Mouse (Mus musculus) forebrain, embryonic 14.5 days (tissue): ENCODE measurements around the gene Olfr738. TPM values are rescaled to one million over a fixed set of nuclear protein-coding genes. Genes with fewer than 3 reads are reported as not detected.

ENCODE experiments used
- ATAC-seq: fragments of 200-750 bp; cut with Nextera tagmentation; 2 replicates; pipeline ENCODE4 v1.8.0; 2017; ENCODE audit warnings: mild to moderate bottlenecking, moderate library complexity
- DNase-seq: peaks from one replicate; pipeline ENCODE4 v3.0.0-alpha.2; 2015; ENCODE audit warnings: low spot score
- H3K27ac ChIP-seq: fragments of 300-500 bp; sonication (generic); 2 replicates; pipeline ENCODE4 v1.5.1; 2014; ENCODE audit warnings: low read depth, mild to moderate bottlenecking, control low read depth, low read length, moderate library complexity
- H3K27me3 ChIP-seq: fragments of 300-500 bp; sonication (generic); replicated peaks from 2 replicates; pipeline ENCODE4 v1.6.1; 2014; ENCODE audit warnings: low read length, control low read depth, mixed read lengths; ENCODE audit not compliant: control insufficient read depth, insufficient read depth
- H3K36me3 ChIP-seq: fragments of 300-500 bp; sonication (generic); 2 replicates; pipeline ENCODE4 v1.6.1; 2014; ENCODE audit warnings: low read length, control low read depth; ENCODE audit not compliant: control insufficient read depth, insufficient read depth
- H3K4me1 ChIP-seq: fragments of 300-500 bp; sonication (generic); 2 replicates; pipeline ENCODE4 v1.6.1; 2014; ENCODE audit warnings: antibody characterized with exemption, low read length, control low read depth; ENCODE audit not compliant: control insufficient read depth, insufficient read depth
- H3K4me2 ChIP-seq: fragments of 300-500 bp; sonication (generic); 2 replicates; pipeline ENCODE4 v1.6.1; 2014; ENCODE audit warnings: mild to moderate bottlenecking, control low read depth, low read length
- H3K4me3 ChIP-seq: fragments of 300-500 bp; sonication (generic); 2 replicates; pipeline ENCODE4 v1.5.1; 2014; ENCODE audit warnings: low read depth, low read length, control low read depth
- H3K9ac ChIP-seq: fragments of 300-500 bp; sonication (generic); 2 replicates; pipeline ENCODE4 v1.6.1; 2014; ENCODE audit warnings: mild to moderate bottlenecking, low read length, control low read depth, moderate library complexity
- H3K9me3 ChIP-seq: fragments of 300-500 bp; sonication (generic); replicated peaks from 2 replicates; pipeline ENCODE4 v1.6.1; 2016; ENCODE audit warnings: low read length, control low read depth, mixed read lengths; ENCODE audit not compliant: control insufficient read depth
- WGBS: fragments of 180-500 bp; shearing (Covaris S2); extraction: QIAGEN DNeasy Blood & Tissue Kit; methylation state at CpG from one replicate; pipeline ENCODE4 v1.1.7; 2014; 5-methylcytosine and 5-hydroxymethylcytosine counted together
- polyA plus RNA-seq: library from polyadenylated mRNA; unstranded; fragments of >200 nt; fragmentation: Nextera tagmentation; extraction: Ambion mirVana; gene quantifications from 2 replicates; pipeline ENCODE4 v1.2.1, GENCODE M21; 2014

The Olfr738 gene
- polyA plus RNA-seq: not detected in 2 replicates

DNA sequence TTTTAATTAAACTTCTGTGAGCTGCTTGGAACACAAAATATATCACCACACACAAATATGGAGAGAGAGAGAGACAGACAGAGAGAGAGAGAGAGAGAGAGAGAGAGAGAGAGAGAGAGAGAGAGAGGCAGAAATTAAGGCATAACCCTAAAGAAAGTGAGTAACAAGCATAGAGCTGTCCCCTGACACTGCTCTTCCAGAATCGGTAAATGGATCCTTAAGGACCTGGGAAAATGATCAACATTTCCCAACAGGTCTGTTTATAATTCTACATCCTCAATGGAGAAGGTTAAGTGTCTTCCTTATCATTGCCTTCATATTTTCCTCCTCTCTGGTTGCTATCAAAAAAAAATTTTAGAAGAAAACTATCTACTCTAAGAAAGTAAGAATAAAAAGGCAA lies at the start of gene Olfr738:
Gene Olfr738, plus strand, starts transcription at position 301 of the 400 bp plus-strand sequence.
- Histone ChIP-seq H3K9me3 (no peaks in the 10 kb centered on the region), H3K9ac (no peak within 1 kb of the TSS), H3K27ac (no peak within 1 kb of the TSS), H3K4me1 (no peaks in the 10 kb centered on the region), H3K27me3 (no peaks in the 10 kb centered on the region), H3K36me3 (no peaks in the 10 kb centered on the region), H3K4me2 (no peak within 1 kb of the TSS), H3K4me3 (no peak within 1 kb of the TSS)
- DNase-seq: no peak
- no peak for ATAC-seq
- WGBS: 94% methylated on average over 1 of the region's 1 CpGs

DNA sequence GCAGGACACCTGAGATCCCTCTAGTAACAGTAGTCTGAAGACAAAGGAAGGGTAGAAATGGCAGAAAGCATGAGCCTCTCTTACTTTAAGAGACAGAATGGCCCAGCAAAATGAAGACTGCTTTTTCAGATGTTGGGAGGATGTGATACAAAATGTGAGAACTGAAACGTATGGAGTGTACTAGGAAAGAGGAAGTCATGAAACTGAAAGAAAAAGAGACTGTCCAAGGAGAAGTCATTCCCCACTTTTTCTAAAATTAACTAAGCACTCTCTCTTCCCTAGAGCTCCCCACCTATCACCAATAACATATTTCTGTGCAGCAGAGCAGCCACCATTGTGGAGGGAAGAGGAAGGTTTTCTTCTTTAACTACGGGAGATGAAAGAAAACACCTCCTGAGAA lies 49.8 kb upstream of the Olfr738 start, which contains the start of gene Tlr11:
Gene Tlr11, plus strand, starts transcription at position 322 of the 400 bp plus-strand sequence.
- Histone ChIP-seq H3K9me3 (no peaks in the 10 kb centered on the region), H3K36me3 (no peaks in the 10 kb centered on the region), H3K4me1 (no peaks in the 10 kb centered on the region), H3K4me2 (no peak within 1 kb of the TSS), H3K27ac (no peak within 1 kb of the TSS), H3K9ac (no peak within 1 kb of the TSS), H3K4me3 (no peak within 1 kb of the TSS), H3K27me3 (no peaks in the 10 kb centered on the region)
- DNase-seq (no peak), ATAC-seq (no peak)
- WGBS: 82% methylated on average over 2 of the region's 2 CpGs

DNA sequence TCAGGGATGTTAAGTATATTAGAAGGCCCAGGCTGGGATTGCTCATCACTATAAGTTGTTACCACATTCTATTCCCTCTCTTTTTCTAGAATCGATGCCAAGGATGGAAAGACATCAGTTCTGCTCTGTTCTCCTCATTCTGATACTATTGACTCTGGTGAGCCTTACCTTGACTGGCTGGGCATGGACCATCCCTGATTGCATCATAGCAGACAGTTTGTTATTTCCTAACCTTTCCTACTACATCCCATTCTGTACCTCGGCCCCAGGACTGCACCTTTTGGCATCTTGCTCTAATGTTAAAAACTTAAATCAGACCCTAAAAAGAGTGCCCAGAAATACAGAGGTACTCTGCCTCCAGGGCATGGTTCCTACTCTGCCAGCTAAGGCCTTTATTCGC lies 46.9 kb upstream of the Olfr738 start:
- Histone ChIP-seq H3K4me2 (no peak overlapping the region), H3K9ac (no peak overlapping the region), H3K4me1 (no peaks in the 10 kb centered on the region), H3K4me3 (no peak overlapping the region), H3K9me3 (no peaks in the 10 kb centered on the region), H3K27ac (no peak overlapping the region), H3K36me3 (no peaks in the 10 kb centered on the region), H3K27me3 (no peaks in the 10 kb centered on the region)
- no peak for ATAC-seq
- WGBS: 92% methylated on average over 3 of the region's 3 CpGs
- DNase-seq: no peak

DNA sequence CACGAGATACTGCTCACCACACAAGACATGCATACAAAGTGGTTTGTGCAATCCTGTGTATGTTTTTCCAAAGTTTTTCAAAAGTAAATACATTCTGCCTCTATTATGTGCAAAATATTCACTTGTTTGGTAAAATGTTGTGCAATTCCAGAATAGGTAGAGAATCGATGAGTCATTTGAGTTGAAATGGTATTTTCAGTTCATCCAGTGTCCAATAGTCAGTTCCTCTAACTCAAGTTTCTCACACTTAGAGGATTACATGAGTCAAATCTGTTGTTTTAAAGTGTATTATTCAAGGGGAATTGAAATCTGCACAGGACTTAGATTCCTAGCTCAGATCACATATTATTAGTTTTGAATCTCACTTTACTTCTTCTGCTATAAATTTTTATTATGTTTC lies 43.8 kb upstream of the Olfr738 start:
- H3K4me1 ChIP-seq: no peaks in the 10 kb centered on the region
- no peaks in the 10 kb centered on the region for H3K36me3 ChIP-seq
- DNase-seq (no peak), ATAC-seq (no peak)
- 84% methylated on average over 2 of the region's 2 CpGs for WGBS
- H3K4me3 ChIP-seq: no peak overlapping the region
- H3K9ac ChIP-seq: no peak overlapping the region
- H3K27ac ChIP-seq: no peak overlapping the region
- H3K9me3 ChIP-seq: no peaks in the 10 kb centered on the region
- H3K4me2 ChIP-seq: no peak overlapping the region
- H3K27me3 ChIP-seq: no peaks in the 10 kb centered on the region

DNA sequence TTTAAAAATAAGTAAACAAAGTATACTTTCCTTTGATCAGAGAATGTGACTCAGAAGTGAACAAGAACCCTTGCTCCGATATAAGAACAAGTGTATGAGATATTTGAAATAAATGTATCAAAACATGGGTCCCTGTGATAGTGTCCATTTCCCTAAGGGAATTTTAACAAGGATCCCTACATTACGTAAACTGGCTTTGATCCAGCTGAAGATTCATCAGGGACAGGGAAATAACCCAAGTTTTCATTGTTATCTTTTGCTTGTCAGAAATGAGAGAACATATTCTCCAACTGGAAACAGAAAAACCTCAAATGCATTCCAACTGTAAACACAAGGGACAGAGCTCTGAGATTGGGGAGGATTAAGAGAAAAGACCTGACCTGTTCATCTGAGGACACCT lies 26.5 kb upstream of the Olfr738 start, which contains the start of gene Olfr736:
Gene Olfr736, plus strand, starts transcription at position 301 of the 400 bp plus-strand sequence.
- DNase-seq: no peak
- Histone ChIP-seq H3K9me3 (no peaks in the 10 kb centered on the region), H3K36me3 (no peaks in the 10 kb centered on the region), H3K4me1 (no peaks in the 10 kb centered on the region), H3K27ac (no peak within 1 kb of the TSS), H3K4me2 (no peak within 1 kb of the TSS), H3K4me3 (no peak within 1 kb of the TSS), H3K9ac (no peak within 1 kb of the TSS), H3K27me3 (no peaks in the 10 kb centered on the region)
- 91% methylated on average over 2 of the region's 2 CpGs for WGBS
- ATAC-seq: no peak

DNA sequence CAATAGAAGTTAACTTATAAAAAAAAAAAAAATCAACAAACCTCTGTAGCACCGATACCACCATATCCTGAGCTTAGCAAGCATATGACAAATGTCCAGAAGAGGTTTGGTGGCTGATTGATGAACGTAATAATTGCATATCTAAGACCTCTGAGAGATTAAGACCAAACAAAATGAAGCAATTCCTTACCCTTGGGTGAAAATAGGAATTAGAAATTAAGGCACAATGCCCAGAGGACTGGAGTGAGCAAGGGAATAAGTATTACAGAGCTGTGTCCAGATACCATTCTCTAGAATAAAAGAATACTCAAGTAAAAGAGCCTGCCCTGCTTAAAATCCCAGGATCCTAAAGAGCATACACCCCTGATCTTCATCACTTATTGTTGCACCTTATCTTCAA lies 11.0 kb downstream of the Olfr738 start, which contains the start of gene Olfr739:
Gene Olfr739, plus strand, starts transcription at position 301 of the 400 bp plus-strand sequence.
- WGBS: 75% methylated on average over 2 of the region's 2 CpGs
- no peak for ATAC-seq
- H3K4me1 ChIP-seq: no peaks in the 10 kb centered on the region
- no peak within 1 kb of the TSS for H3K27ac ChIP-seq
- H3K27me3 ChIP-seq: no peaks in the 10 kb centered on the region
- no peak within 1 kb of the TSS for H3K4me3 ChIP-seq
- H3K36me3 ChIP-seq: no peaks in the 10 kb centered on the region
- H3K4me2 ChIP-seq: no peak within 1 kb of the TSS
- no peak for DNase-seq
- no peak within 1 kb of the TSS for H3K9ac ChIP-seq
- H3K9me3 ChIP-seq: no peaks in the 10 kb centered on the region

DNA sequence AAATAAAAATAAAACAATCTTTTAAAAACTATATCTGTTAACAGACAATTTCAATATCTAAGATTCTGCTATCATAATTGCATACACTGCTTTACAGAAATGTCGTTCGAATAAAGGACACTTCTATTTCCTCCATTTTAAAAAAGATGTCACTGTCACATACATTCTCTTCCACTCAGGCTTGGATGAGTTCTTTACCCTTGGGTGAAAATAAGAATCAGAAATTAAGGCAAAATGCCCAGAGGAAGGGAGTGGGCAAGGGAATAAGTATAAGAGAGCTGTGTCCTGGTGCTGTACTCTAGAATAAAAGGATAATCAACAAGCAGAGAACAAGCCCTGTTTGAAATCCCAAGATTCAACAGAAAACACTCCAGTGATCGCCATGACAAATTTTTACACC lies 37.9 kb downstream of the Olfr738 start, which contains the start of gene Olfr740:
Gene Olfr740, plus strand, starts transcription at position 301 of the 400 bp plus-strand sequence.
- Histone ChIP-seq H3K36me3 (no peaks in the 10 kb centered on the region), H3K4me2 (no peak within 1 kb of the TSS), H3K9ac (no peak within 1 kb of the TSS), H3K27me3 (no peaks in the 10 kb centered on the region), H3K27ac (no peak within 1 kb of the TSS), H3K4me3 (no peak within 1 kb of the TSS), H3K9me3 (no peaks in the 10 kb centered on the region; the same call in 1 of the 2 replicates), H3K4me1 (no peaks in the 10 kb centered on the region)
- ATAC-seq (no peak), DNase-seq (no peak)
- WGBS: 87% methylated on average over 3 of the region's 3 CpGs

Other genes starting within 250 kb of the Olfr738 start
- not detected in 2 replicates for gene Olfr730, start 219.4 kb upstream of the Olfr738 start, polyA plus RNA-seq
- not detected in 2 replicates for gene Olfr731, start 165.7 kb upstream of the Olfr738 start, polyA plus RNA-seq
- gene Olfr732, start 123.4 kb upstream of the Olfr738 start, polyA plus RNA-seq: not detected in 2 replicates
- not detected in 2 replicates for gene Olfr733, start 106.0 kb upstream of the Olfr738 start, polyA plus RNA-seq
- not detected in 2 replicates for gene Olfr734, start 80.8 kb upstream of the Olfr738 start, polyA plus RNA-seq
- not detected in 2 replicates for gene Olfr735, start 58.7 kb upstream of the Olfr738 start, polyA plus RNA-seq
- not detected in 2 replicates for gene Tlr11, start 49.7 kb upstream of the Olfr738 start, polyA plus RNA-seq
- not detected in 2 replicates for gene Olfr736, start 26.4 kb upstream of the Olfr738 start, polyA plus RNA-seq
- not detected in 2 replicates for gene Olfr739, start 11.1 kb downstream of the Olfr738 start, polyA plus RNA-seq
- gene Olfr740, start 38.0 kb downstream of the Olfr738 start, polyA plus RNA-seq: not detected in 2 replicates
- not detected in 2 replicates for gene Olfr741, start 65.2 kb downstream of the Olfr738 start, polyA plus RNA-seq
- not detected in 2 replicates for gene Olfr742, start 96.0 kb downstream of the Olfr738 start, polyA plus RNA-seq
- gene Olfr743, start 114.3 kb downstream of the Olfr738 start, polyA plus RNA-seq: not detected in 2 replicates
- gene Olfr744, start 207.3 kb downstream of the Olfr738 start, polyA plus RNA-seq: not detected in 2 replicates
- gene Olfr745, start 231.8 kb downstream of the Olfr738 start, polyA plus RNA-seq: not detected in 2 replicates
- not detected in 2 replicates for gene Olfr746, start 239.5 kb downstream of the Olfr738 start, polyA plus RNA-seq